Mouse (Mus musculus) gastrocnemius, postnatal 14 days (tissue): ENCODE measurements around the gene Washc1. TPM values are rescaled to one million over a fixed set of nuclear protein-coding genes. Genes with fewer than 3 reads are reported as not detected.
"Not testable (repeated sequence)": the region's sequence is repeated elsewhere in the genome, so short reads cannot be mapped to it uniquely, and the experiment has no call there.

ENCODE experiments used
- DNase-seq: peaks from one replicate; pipeline ENCODE4 v3.0.0; 2021; ENCODE audit warnings: mixed read lengths
- intact Hi-C: fragments of 180-260 bp; cut with DNase I; formaldehyde crosslinking; loops from one replicate; pipeline ENCODE4 v1.15.1; 2025; ENCODE audit warnings: low total_unique reads
- long read RNA-seq, 2 experiments: library from polyadenylated mRNA; stranded (forward); transcript quantifications; one replicate each; pipeline ENCODE4 v2.0.0; 2021
- total RNA-seq, 2 experiments: library from RNA; stranded (reverse); gene quantifications; 2 replicates each; pipeline ENCODE4 v1.2.3; 2021

Gene Washc1
- 10 to 100 TPM; 12.2 to 15.2 TPM for total RNA-seq
- long read RNA-seq, experiment 1, transcript Washc1-202 (11 exons, 1,831 nt): major isoform, 6 of 12 reads
- long read RNA-seq, experiment 1, partial matches to known transcripts: 2 of 12 reads
- long read RNA-seq, experiment 1, other reads (novel, unspliced or antisense): 1 of 12 reads
- long read RNA-seq, experiment 2, partial matches to known transcripts: 0 of 6 reads
- long read RNA-seq, experiment 2, other reads (novel, unspliced or antisense): 2 of 6 reads

- intact Hi-C loops: no loop called here
- peak; percentile 91 for DNase-seq
Measured at GRCm38 (mm10) chr17:66111402-66111959, at the start of gene Washc1. Washc1 (plus strand) TSS chr17:66111545.

DNA sequence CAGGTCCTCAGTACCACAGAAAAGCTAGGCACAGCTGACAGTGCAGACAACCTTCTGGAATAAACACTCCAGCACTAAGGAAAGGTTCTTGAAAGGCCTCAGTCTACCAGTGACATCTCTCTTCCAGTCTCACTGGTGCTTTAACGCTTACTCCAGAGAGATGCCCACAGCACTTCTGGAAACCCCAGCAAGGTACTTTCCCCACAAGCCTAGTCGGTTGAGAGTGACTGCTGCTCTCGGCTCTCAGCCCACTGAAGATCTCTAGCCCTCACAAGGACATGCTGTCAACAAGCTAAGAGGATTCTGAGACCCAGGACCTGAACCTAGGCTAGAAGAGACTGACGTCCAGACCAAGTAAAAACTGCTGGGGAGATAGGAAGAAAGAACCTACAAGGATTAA lies 46.2 kb upstream of the Washc1 start:
- intact Hi-C loops: no loop called here
- no peak for DNase-seq

- DNase-seq, intact Hi-C loops: not testable (repeated sequence)
Measured at GRCm38 (mm10) chr17:66069036-66069435, 42.3 kb upstream of the Washc1 start.

DNA sequence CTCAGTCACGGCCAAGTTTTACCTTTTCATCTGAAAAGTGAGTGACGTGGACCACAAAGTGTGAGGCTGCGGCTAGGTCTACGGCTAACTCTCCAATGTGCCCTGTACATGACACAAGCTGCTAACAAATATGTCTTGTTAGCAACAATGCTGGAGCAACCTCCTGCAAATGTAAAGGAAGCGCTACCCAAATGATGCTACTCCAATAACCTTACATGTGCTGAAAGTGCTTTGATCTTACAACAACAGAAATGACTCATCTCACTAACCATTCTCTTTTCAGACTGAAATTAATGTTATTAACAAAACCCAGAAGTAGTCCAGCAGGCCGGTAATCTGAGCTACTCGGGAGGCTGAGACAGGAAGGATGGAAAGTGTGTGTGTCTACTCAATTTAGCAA lies 37.4 kb upstream of the Washc1 start:
- intact Hi-C loops: no loop called here
- DNase-seq: no peak

GRCm38 (mm10) chr17:66075827-66076173 lies 35.5 kb upstream of the Washc1 start:
- intact Hi-C loops: no loop called here
- DNase-seq: no peak

GRCm38 (mm10) chr17:66076174-66076927 lies 35.0 kb upstream of the Washc1 start:
- peak; percentile 25 for DNase-seq
- intact Hi-C loops: no loop called here

- DNase-seq: peak; percentile 95
- intact Hi-C loops: no loop called here
Measured at GRCm38 (mm10) chr17:66076934-66077333, 34.4 kb upstream of the Washc1 start, which contains the start of gene Ankrd12. Ankrd12 (minus strand) TSS chr17:66077089.

DNA sequence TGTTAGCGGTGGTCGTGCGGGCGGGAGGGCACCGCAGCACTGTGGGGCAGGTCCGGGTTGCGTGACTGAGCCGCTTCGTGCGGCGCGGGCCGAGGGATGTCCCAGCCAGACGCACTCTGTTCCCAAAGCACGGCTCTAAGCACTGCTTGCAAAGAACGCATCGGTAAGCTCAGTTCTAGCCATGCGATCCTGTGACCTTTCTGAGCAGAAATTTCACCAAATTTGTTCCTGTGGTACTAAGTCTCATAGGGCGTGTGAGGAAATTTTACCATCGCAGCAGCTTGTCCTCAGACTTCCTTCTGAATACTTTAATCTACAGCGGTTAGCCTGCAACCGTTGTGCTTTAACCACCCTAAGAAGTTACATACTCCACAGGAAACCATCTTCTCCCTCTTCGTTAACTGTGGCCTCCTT lies 33.9 kb upstream of the Washc1 start:
- intact Hi-C loops: no loop called here
- no peak for DNase-seq

- no peak for DNase-seq
- intact Hi-C loops: no loop called here
Measured at GRCm38 (mm10) chr17:66084486-66084885, 26.9 kb upstream of the Washc1 start.

DNA sequence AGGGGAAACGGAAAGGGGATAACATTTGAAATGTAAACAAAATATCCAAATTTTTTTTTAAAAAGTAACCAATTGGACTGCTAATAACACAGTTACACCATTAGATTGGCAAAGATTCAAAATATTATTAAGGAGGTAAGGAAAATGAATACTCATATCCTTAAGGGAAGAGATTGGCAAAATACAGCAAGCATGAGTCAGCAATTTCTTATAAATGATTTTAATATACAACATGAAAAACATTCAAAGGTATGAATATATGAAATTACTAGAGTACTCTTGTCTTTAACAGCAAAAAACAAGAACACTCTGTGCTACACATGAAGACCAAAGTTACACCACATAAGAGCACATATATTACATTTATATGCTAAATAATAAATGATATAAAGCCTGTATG lies 26.3 kb upstream of the Washc1 start:
- intact Hi-C loops: no loop called here
- no peak for DNase-seq

- intact Hi-C loops: no loop called here
- DNase-seq: no peak
Measured at GRCm38 (mm10) chr17:66090251-66090650, 21.1 kb upstream of the Washc1 start.

- no peak for DNase-seq
- intact Hi-C loops: no loop called here
Measured at GRCm38 (mm10) chr17:66091392-66091791, 20.0 kb upstream of the Washc1 start.

DNA sequence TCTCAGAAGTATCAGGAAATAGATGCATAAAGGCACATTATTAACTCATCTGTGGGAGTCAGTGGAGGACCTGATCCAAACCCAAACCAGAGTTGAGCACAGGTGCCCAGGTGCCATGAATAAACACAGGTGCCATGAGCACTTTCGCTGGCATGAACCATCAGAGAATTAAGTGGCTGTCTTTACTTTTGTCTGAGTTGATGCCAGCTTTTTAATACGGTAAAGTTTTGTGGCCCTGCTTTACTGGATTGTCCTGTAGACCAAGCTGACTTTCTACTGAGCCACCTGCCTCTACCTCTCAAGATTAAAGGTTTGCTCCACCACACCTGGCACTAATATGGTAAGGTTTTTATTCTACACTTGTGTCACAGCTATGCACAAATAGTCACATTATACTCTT lies 19.3 kb upstream of the Washc1 start:
- intact Hi-C loops: no loop called here
- no peak for DNase-seq

- no peak for DNase-seq
- intact Hi-C loops: no loop called here
Measured at GRCm38 (mm10) chr17:66092664-66093063, 18.7 kb upstream of the Washc1 start.

DNA sequence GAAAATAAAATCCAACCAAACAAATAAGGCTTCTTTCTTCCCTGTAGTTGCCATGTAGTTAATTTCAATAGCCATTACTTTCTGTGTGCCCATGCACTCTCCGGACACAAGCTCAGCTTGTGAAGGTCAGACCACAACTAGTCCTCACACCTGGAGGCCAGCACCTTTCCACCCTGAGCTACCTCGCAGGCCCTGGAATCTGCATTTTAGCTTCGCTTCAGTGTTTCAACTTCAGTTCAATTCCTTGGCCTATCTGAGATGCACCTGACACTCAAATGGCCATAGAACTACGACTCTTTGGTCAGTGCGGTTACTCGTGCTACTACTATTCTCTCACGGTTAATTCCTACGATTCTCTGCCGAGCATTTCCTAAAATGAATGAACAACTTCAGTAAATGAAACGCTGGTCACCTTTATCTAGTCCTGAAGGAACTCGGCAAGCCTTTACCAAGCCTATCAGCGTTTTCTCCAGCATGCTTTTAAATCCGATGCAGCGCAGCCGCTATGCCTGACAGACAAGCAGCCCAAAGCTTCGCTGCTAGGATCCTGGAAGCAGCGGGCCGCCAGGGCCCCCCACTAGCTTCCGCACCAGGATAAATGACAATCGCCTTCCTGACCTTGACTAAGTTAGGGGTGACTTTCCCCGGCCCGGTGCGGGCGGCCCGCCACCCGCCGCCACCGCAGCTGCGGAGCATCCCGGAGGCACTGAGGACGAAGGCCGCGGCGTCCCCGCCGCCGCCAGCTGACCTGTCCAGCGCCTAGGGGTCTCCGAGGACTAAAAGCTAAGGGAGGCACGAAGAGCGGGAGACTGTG lies 10.6 kb upstream of the Washc1 start:
- no peak for DNase-seq
- intact Hi-C loops: no loop called here

GRCm38 (mm10) chr17:66101380-66102330 lies 9.7 kb upstream of the Washc1 start, which contains the start of gene Ndufv2:
Ndufv2 (minus strand) TSS chr17:66101559.
- intact Hi-C loops: no loop called here
- DNase-seq: peak; percentile 95

- no peak for DNase-seq
- intact Hi-C loops: no loop called here
Measured at GRCm38 (mm10) chr17:66104076-66104475, 7.3 kb upstream of the Washc1 start.

DNA sequence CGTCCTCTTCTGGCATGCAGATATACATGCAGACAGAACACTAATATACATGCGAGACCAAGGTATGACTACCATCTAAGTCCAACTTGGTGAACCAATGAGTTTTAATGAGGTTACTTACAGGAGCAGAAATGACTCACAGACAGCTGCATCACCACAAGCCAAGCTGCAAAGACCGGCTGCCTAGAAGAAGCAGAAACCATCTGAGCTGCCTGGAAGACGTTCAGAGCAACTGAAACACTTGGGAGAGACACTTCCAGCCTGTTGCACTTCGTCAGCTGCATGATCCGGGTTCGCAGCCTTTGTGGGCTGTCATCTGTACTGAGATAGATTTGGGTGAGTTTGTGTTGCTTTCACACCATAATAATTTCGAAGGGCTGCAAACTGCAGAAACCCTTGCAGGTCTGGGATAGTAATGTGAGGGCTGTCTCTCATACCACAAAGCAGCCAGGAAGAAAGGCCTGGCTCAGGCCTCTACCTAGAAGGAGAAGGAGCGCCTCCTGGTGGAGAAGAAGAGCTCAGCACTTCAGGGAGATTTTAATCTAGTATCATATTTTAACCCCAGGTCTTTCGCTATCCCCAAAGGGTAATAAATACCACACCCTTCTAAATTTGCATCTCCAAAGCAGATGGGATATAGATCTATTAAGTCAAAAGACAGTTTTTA lies 4.6 kb upstream of the Washc1 start:
- DNase-seq: peak; percentile 56
- intact Hi-C loops: loop anchor here (5.0 kb wide), 2 partner anchors 154 to 239 kb away; partner anchors contain the start of gene Twsg1
